Mouse (Mus musculus) bone marrow macrophage, adult 2 months (primary cell): ENCODE measurements around the gene Gm47289. TPM values are rescaled to one million over a fixed set of nuclear protein-coding genes. Genes with fewer than 3 reads are reported as not detected.

Experiments used
- H3K27ac ChIP-seq: 2 replicates; pipeline ENCODE4 v1.5.1; 2012; ENCODE audit warnings: low read depth, low read length; ENCODE audit not compliant: insufficient read depth
- H3K4me1 ChIP-seq: 2 replicates; pipeline ENCODE4 v1.6.1; 2012; ENCODE audit warnings: low read length; ENCODE audit not compliant: control insufficient read depth, insufficient read depth
- H3K4me3 ChIP-seq: 2 replicates; pipeline ENCODE4 v1.5.1; 2012; ENCODE audit warnings: mild to moderate bottlenecking, low read length, moderate library complexity; ENCODE audit not compliant: insufficient read depth
- CTCF ChIP-seq: IDR thresholded peaks from 2 replicates; pipeline ENCODE4 v1.5.1; 2012; ENCODE audit warnings: low read depth, mild to moderate bottlenecking, low read length, moderate library complexity
- POLR2A ChIP-seq: IDR thresholded peaks from 2 replicates; pipeline ENCODE4 v1.6.1; 2012; ENCODE audit warnings: mild to moderate bottlenecking, low read depth, low read length, borderline replicate concordance
- polyA plus RNA-seq: library from polyadenylated mRNA; stranded (reverse); fragments of >200 nt; gene quantifications from 2 replicates; pipeline ENCODE4 v1.2.4, GENCODE M21; 2012; ENCODE audit not compliant: missing spikeins, insufficient read depth, insufficient read length

The Gm47289 gene
- polyA plus RNA-seq, 1 experiment = not detected

DNA sequence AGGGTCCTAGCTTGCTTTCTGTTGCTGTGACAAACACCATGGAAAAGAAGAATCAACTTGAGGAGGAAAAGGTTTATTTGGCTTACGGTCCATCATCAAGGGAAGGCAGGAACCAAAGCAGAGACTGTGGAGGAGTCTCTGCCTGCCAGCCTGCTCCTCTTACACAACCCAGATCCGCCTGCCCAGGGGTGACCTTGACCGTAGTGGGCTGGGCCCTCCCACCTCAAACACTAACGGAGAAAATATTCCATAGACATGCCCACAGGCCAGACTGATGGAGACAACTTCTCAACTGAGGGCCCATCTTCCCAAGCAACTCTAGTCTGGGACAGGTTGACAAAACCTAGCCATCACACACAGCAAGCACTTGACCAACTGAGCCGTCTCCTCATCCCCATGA lies 16.9 kb upstream of the Gm47289 start:
- TF ChIP-seq POLR2A (no peak), CTCF (no peak)
- Histone ChIP-seq H3K4me1 (no peaks in the 10 kb centered on the region), H3K27ac (no peak overlapping the region), H3K4me3 (no peak overlapping the region)

DNA sequence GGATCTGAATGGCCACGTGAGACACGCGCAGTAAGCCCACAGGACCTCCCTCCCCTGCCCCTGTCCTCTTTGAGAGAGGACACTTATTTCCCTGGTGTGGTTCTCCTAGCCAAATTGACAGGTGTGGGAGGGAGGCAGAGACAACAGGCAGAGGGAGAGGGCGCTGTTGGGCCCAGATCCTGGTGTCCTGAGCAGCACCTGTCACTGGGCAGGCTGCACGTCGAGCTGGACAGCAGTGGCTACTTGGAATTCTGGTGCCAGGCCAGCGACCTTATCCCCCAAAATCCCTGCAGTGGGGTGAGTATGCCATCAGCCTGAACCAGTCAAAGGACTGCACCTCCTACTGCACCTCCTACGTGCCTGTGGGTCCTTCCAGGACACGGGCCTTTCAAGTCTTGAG lies 15.6 kb upstream of the Gm47289 start:
- Histone ChIP-seq H3K4me1 (no peaks in the 10 kb centered on the region), H3K27ac (no peak overlapping the region), H3K4me3 (no peak overlapping the region)
- TF ChIP-seq CTCF = no peak
- no peak for TF ChIP-seq POLR2A

DNA sequence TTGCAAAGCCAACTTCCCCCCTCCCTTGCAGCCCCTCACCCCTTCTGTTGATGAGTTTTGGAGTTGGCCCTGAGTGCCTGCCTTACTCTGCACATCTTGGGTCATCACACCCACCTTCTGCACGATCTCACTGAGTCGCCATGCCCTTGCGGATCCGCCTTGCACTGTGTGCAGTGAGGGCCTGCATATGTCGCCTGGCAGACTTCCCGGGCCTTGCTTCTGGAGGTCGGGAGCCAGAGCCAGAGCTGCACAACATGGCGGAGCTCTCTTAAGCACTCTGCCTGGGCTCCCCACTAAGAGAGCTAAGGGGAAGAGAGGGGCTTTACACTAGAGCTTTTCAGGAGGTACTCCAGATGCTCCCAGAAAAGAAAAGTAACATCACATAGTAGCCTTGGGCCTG lies 14.3 kb upstream of the Gm47289 start:
- Histone ChIP-seq H3K4me3 (no peak overlapping the region), H3K4me1 (no peaks in the 10 kb centered on the region), H3K27ac (no peak overlapping the region)
- TF ChIP-seq POLR2A (no peak), CTCF (no peak)

DNA sequence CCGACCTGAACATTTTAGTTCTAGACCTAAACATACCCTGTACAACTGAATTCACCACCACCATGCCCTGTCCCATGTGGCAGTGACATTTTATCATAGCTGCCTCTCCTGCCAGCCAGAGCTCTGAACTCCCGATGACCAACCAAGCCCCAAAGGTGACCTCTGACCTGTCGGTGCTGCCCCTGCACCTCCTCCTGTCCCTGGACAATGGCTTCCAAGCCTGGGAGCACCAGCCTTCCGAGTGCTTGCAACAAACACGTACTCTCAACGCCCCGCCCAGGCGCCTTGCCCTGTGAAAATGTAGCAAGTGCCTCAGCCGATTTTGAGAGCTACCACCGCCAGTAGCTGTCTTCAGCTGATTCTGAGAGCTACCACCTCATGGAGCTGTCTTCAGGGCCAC lies 13.8 kb upstream of the Gm47289 start:
- TF ChIP-seq POLR2A (no peak), CTCF (no peak)
- Histone ChIP-seq H3K27ac (no peak overlapping the region), H3K4me1 (no peaks in the 10 kb centered on the region), H3K4me3 (no peak overlapping the region)

DNA sequence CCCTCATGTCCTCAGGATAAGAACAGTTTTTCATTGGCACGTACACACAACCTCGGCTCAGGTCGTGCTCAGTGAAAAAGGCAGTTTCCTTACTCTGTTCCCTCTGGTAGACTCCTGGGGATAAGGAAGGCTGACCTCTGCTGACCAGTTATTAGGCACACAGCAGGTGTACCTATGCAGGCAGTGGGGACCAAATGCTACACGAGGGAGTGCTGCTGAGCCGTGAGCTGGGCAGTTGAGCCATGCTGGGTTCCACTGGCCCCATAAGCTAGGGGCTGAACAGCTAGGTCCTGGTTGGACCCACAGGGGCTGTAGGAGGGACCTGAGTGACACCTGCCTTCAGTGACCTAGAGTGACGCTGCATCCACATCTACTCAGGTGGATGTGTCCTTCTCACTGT lies 13.3 kb upstream of the Gm47289 start:
- no peak overlapping the region for H3K4me3 ChIP-seq
- H3K4me1 ChIP-seq = no peaks in the 10 kb centered on the region
- H3K27ac ChIP-seq = no peak overlapping the region
- TF ChIP-seq POLR2A = no peak
- no peak for TF ChIP-seq CTCF

DNA sequence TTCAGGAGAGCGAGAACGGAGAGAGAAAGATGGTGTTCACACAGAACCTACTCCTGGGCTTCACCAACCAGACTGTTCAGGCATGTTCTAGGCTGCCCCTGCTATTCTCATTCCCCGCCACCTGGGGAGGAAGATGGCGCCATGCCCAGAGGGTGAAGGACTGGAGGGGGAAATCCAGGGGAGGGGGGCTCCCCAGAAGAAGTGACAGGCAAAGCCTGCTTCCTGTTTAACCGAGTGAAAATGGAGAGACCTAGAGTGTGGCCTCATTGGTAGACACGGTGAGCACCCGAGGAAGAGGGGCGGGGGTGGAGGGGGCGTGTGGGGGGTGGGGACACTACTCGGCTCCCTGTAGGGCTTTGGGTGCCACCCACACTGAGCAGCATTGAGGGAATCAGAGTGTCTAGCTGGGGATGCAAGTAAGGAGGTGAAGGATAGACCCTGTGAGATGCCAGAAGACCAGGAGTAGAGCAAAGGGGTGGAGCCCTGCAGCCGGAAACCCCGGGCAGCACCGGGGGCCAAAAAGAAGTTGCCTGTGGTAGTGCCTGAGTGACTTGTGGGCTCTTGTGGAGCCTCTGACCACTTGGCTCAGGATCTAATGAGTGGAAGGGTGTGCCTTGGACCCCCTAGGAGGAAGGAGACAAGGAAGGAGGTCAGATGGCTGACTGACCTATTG lies 12.7 kb upstream of the Gm47289 start:
- Histone ChIP-seq H3K4me3 (no peak overlapping the region), H3K4me1 (no peaks in the 10 kb centered on the region), H3K27ac (no peak overlapping the region)
- no peak for TF ChIP-seq CTCF

DNA sequence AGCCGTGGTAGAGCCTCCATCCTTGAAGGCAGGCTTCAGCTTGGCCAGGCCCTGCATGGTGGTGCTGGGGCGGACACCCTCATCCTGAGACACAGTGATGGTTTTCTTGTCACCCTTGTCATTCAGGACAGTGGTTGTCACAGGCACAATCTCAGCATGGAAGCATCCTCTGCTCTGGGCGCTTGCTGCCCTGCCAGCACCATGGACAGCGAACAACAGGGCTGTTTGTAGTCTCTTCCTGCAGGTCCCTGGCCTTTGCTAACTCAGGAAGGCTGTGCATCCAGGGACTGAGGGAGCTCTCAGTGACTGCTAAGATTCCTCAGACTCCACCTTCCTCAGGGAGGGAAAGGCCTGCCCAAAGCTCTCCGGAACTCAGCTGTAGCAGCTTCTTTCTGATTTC lies 9.4 kb upstream of the Gm47289 start:
- no peak for TF ChIP-seq CTCF
- no peak for TF ChIP-seq POLR2A
- H3K4me1 ChIP-seq = no peaks in the 10 kb centered on the region
- H3K27ac ChIP-seq = no peak overlapping the region
- no peak overlapping the region for H3K4me3 ChIP-seq

DNA sequence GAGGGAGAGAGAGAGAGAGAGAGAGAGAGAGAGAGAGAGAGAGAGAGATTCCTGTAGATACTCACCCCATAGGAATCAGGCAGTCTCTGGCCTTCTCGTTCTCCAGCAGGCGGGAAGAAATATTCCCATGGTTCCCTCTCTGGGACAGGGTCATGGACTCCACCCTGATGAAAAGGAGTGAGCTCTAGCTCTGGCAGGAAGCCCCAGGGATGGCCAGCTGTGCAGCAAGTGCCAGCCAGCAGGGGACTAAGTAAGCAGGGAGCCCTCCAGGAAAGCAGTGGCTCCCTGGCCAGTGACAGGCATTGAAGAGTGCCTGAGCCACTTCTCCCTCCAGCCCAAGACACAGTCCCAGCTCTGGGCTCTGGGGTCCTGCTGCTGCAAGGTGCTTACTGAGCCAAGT lies 7.2 kb upstream of the Gm47289 start:
- H3K27ac ChIP-seq = no peak overlapping the region
- TF ChIP-seq POLR2A (no peak), CTCF (no peak)
- H3K4me3 ChIP-seq = no peak overlapping the region
- no peaks in the 10 kb centered on the region for H3K4me1 ChIP-seq

DNA sequence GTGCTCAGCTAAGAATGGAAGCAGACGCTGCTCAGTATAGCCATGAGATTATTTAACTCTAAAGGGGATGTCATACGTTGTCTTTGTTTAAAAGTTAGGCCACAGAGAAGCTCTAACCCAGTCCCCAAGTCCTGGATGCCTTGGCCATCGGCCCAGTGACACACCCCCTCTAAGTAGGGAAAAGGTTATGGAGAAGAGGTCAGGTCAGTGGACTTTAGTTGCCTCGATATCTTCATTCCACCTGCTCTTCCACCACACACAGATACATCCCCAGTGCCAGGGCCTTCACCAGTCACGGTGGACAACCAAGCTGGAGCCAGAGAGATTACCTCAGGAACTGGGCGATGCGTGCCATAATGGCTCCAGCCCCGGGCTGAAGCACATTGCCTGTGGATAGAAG lies 3.5 kb upstream of the Gm47289 start:
- Histone ChIP-seq H3K27ac (no peak overlapping the region), H3K4me3 (no peak overlapping the region), H3K4me1 (no peaks in the 10 kb centered on the region)
- TF ChIP-seq POLR2A (no peak), CTCF (no peak)

DNA sequence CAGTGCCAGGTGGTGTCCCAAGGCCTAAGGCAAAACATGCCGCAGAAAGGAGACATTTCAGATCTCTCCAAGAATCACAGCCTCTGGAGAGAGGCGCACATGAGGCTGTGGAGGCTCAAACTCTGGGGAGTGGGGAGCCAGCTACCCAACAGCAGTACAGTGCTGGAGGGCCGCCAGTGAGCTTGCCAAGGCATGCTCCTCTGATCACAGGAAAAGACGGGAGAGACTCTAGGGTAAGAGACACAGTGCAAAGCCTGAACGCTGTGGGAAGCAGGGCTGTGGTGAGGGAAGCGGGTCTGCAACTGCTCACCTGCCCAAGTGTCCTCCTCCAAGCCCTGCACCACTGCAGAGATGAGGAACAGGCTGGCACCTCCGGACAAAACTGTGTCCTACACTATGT lies 3.1 kb upstream of the Gm47289 start:
- Histone ChIP-seq H3K4me1 (no peaks in the 10 kb centered on the region), H3K27ac (no peak overlapping the region), H3K4me3 (no peak overlapping the region)
- TF ChIP-seq POLR2A (no peak), CTCF (no peak)
